Mouse (Mus musculus) 3134 (cell line): ENCODE measurements around the gene Erfe.

Experiments
- DNase-seq: peaks from one replicate; pipeline ENCODE4 v3.0.0-alpha.2; 2011; ENCODE audit warnings: low spot score; ENCODE audit not compliant: insufficient read length; ENCODE audit errors: extremely low read depth

Erfe gene

DNA sequence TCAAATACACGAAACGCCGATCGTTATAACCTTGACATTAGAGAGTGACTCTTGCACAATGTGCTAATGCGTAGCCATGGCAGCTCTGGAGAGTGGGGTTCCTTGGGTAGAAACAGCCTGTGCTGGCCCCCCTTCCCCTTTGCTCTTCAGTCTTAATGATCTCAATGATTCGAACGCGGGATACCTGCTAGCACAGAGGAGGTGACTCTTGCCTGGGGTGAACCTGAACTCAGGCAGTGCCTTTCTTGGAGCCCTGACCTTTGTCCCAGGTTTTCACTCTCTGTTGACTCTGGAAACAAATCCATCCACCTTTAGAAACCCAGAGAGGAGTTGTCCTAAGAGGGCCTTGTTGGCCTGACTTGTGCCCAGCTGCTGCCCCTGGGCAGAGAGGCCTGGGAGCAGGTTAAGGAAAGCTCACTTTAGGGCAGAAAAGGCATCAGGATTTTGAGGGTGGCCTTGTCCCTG lies 54.4 kb downstream of the Erfe start:
- no peak for DNase-seq
